Mouse (Mus musculus): Measurements from ENCODE around the gene Syngr4. TPM values are rescaled to one million over a fixed set of nuclear protein-coding genes. Genes with fewer than 3 reads are reported as not detected.
"Not testable (repeated sequence)": the region's sequence is repeated elsewhere in the genome, so short reads cannot be mapped to it uniquely, and the experiment has no call there.

Gene Syngr4
- polyA plus RNA-seq, 1 experiment from 2014 or later, result 0.41 TPM

GRCm38 (mm10) chr7:45880531-45880930 lies 16.0 kb downstream of the Syngr4 start:
- Histone ChIP-seq H3K4me2 (no peak overlapping the region), H3K27ac (no peak overlapping the region), H3K4me3 (no peak overlapping the region), H3K9ac (no peak overlapping the region), H3K27me3 (no peaks in the 10 kb centered on the region), H3K4me1 (peaks cover 2% of the 10 kb centered on the region; the same call in 1 of the 2 replicates), H3K36me3 (peaks cover 96% of the 10 kb centered on the region), H3K9me3 (0 out of 2 replicates have a peak, but pooled peaks cover 3% of the 10 kb centered on the region)
- ATAC-seq (ENCODE audit: insufficient number of reproducible peaks, insufficient read depth, low FRiP score, low TSS enrichment, low read depth), result no peak
- 97% methylated on average over 4 of the region's 4 CpGs for WGBS

- peaks cover 88% of the 10 kb centered on the region for H3K36me3 ChIP-seq
- H3K27me3 ChIP-seq; H3K9ac ChIP-seq; H3K4me3 ChIP-seq; ATAC-seq (ENCODE audit: insufficient number of reproducible peaks, insufficient read depth, low FRiP score, low TSS enrichment, low read depth); H3K4me2 ChIP-seq; H3K27ac ChIP-seq; H3K9me3 ChIP-seq: not testable (repeated sequence)
- 97% methylated on average over 1 of the region's 1 CpGs for WGBS
- H3K4me1 ChIP-seq, result peaks cover 20% of the 10 kb centered on the region
Observed at GRCm38 (mm10) chr7:45878278-45878677, 18.2 kb downstream of the Syngr4 start, which contains the start of gene Grin2d. Grin2d (minus strand) TSS chr7:45878378.

GRCm38 (mm10) chr7:45876895-45877294 lies 19.6 kb downstream of the Syngr4 start:
- Histone ChIP-seq H3K4me3 (no peak overlapping the region), H3K4me1 (peaks cover 20% of the 10 kb centered on the region), H3K27ac (no peak overlapping the region), H3K4me2 (no peak overlapping the region), H3K9me3 (0 out of 2 replicates have a peak, but pooled peaks cover 3% of the 10 kb centered on the region), H3K36me3 (peaks cover 74% of the 10 kb centered on the region), H3K9ac (no peak overlapping the region), H3K27me3 (peaks cover 3% of the 10 kb centered on the region)
- ATAC-seq (ENCODE audit: insufficient number of reproducible peaks, insufficient read depth, low FRiP score, low TSS enrichment, low read depth), result no peak
- 98% methylated on average over 7 of the region's 7 CpGs for WGBS

- Histone ChIP-seq H3K36me3 (peaks cover 39% of the 10 kb centered on the region), H3K27ac (peak overlapping the region; percentile 86), H3K4me2 (peak overlapping the region; percentile 88), H3K27me3 (peaks cover 39% of the 10 kb centered on the region), H3K9ac (peak overlapping the region; percentile 98), H3K9me3 (no peaks in the 10 kb centered on the region), H3K4me3 (peak overlapping the region; percentile 88), H3K4me1 (peaks cover 44% of the 10 kb centered on the region)
- 2% methylated on average over 28 of the region's 28 CpGs for WGBS
- ATAC-seq (ENCODE audit: insufficient number of reproducible peaks, insufficient read depth, low FRiP score, low TSS enrichment, low read depth), result peak; percentile 53
Observed at GRCm38 (mm10) chr7:45873061-45873947, 23.2 kb downstream of the Syngr4 start.

- H3K36me3 ChIP-seq, result peaks cover 34% of the 10 kb centered on the region
- H3K27ac ChIP-seq, result peak within 1 kb of the TSS; percentile 86
- peaks cover 51% of the 10 kb centered on the region for H3K4me1 ChIP-seq
- WGBS, result under 1% methylated on average over 18 of the region's 18 CpGs
- ATAC-seq (ENCODE audit: insufficient number of reproducible peaks, insufficient read depth, low FRiP score, low TSS enrichment, low read depth), result peak; percentile 69
- peak within 1 kb of the TSS; percentile 88 for H3K4me2 ChIP-seq
- H3K4me3 ChIP-seq, result peak within 1 kb of the TSS; percentile 88
- peak within 1 kb of the TSS; percentile 98 for H3K9ac ChIP-seq
- peaks cover 45% of the 10 kb centered on the region for H3K27me3 ChIP-seq
- H3K9me3 ChIP-seq, result no peaks in the 10 kb centered on the region
Observed at GRCm38 (mm10) chr7:45872624-45873023, 23.9 kb downstream of the Syngr4 start, which contains the start of gene Kdelr1. Kdelr1 (plus strand) TSS chr7:45872772.

GRCm38 (mm10) chr7:45870282-45871058 lies 26.0 kb downstream of the Syngr4 start:
- Histone ChIP-seq H3K36me3 (peaks cover 14% of the 10 kb centered on the region), H3K4me1 (peaks cover 56% of the 10 kb centered on the region), H3K27ac (no peak overlapping the region), H3K4me2 (peak overlapping the region; percentile 70), H3K9me3 (no peaks in the 10 kb centered on the region), H3K9ac (peak overlapping the region; percentile 71), H3K4me3 (peak overlapping the region; percentile 36), H3K27me3 (peaks cover 53% of the 10 kb centered on the region)
- WGBS, result 1% methylated on average over 30 of the region's 30 CpGs
- ATAC-seq (ENCODE audit: insufficient number of reproducible peaks, insufficient read depth, low FRiP score, low TSS enrichment, low read depth), result no peak

GRCm38 (mm10) chr7:45869787-45870186 lies 26.7 kb downstream of the Syngr4 start:
- H3K4me1 ChIP-seq, result peaks cover 51% of the 10 kb centered on the region
- H3K4me3 ChIP-seq, result peak overlapping the region; percentile 36
- H3K9me3 ChIP-seq, result no peaks in the 10 kb centered on the region
- H3K4me2 ChIP-seq, result peak overlapping the region; percentile 70
- no peak for ATAC-seq (ENCODE audit: insufficient number of reproducible peaks, insufficient read depth, low FRiP score, low TSS enrichment, low read depth)
- H3K36me3 ChIP-seq, result peaks cover 8% of the 10 kb centered on the region
- 2% methylated on average over 14 of the region's 14 CpGs for WGBS
- H3K27ac ChIP-seq, result no peak overlapping the region
- H3K9ac ChIP-seq, result peak overlapping the region; percentile 59
- peaks cover 53% of the 10 kb centered on the region for H3K27me3 ChIP-seq

- Histone ChIP-seq H3K27me3 (peaks cover 53% of the 10 kb centered on the region), H3K4me2 (peak overlapping the region; percentile 70)
Observed at GRCm38 (mm10) chr7:45869107-45869670, 27.3 kb downstream of the Syngr4 start.

GRCm38 (mm10) chr7:45867871-45868270 lies 28.6 kb downstream of the Syngr4 start:
- no peaks in the 10 kb centered on the region for H3K9me3 ChIP-seq
- peaks cover 53% of the 10 kb centered on the region for H3K27me3 ChIP-seq
- H3K27ac ChIP-seq, result no peak overlapping the region
- peak overlapping the region; percentile 82 for H3K4me2 ChIP-seq
- H3K9ac ChIP-seq, result no peak overlapping the region
- peaks cover 39% of the 10 kb centered on the region for H3K4me1 ChIP-seq
- H3K4me3 ChIP-seq, result no peak overlapping the region
- no peak for ATAC-seq (ENCODE audit: insufficient number of reproducible peaks, insufficient read depth, low FRiP score, low TSS enrichment, low read depth)
- no peaks in the 10 kb centered on the region for H3K36me3 ChIP-seq
- 19% methylated on average over 2 of the region's 2 CpGs for WGBS

More at GRCm38 (mm10) chr7:45869107-45869670, 27.3 kb downstream of the Syngr4 start:
- Histone ChIP-seq H3K9me3 (no peaks in the 10 kb centered on the region), H3K27ac (no peak overlapping the region), H3K4me1 (peaks cover 45% of the 10 kb centered on the region), H3K36me3 (peaks cover 2% of the 10 kb centered on the region; the same call in 1 of the 2 replicates), H3K4me3 (peak overlapping the region; percentile 36), H3K9ac (peak overlapping the region; percentile 59)
- no peak for ATAC-seq (ENCODE audit: insufficient number of reproducible peaks, insufficient read depth, low FRiP score, low TSS enrichment, low read depth)
- 17% methylated on average over 8 of the region's 8 CpGs for WGBS

GRCm38 (mm10) chr7:45865925-45866910 lies 30.3 kb downstream of the Syngr4 start:
- Histone ChIP-seq H3K4me3 (peak overlapping the region; percentile 75), H3K4me1 (peaks cover 39% of the 10 kb centered on the region), H3K27ac (peak overlapping the region; percentile 77)

More at GRCm38 (mm10) chr7:45865925-45866910, 30.3 kb downstream of the Syngr4 start:
- Histone ChIP-seq H3K27me3 (peaks cover 53% of the 10 kb centered on the region), H3K9me3 (no peaks in the 10 kb centered on the region), H3K36me3 (no peaks in the 10 kb centered on the region), H3K4me2 (peak overlapping the region; percentile 82), H3K9ac (peak overlapping the region; percentile 94)
- ATAC-seq (ENCODE audit: insufficient number of reproducible peaks, insufficient read depth, low FRiP score, low TSS enrichment, low read depth), result peak; percentile 65
- under 1% methylated on average over 117 of the region's 117 CpGs for whole genome bisulfite sequencing

Data from embryonic facial prominence, embryonic 13.5 days (tissue).